Mouse (Mus musculus) forebrain, embryonic 15.5 days (tissue): ENCODE measurements around the gene Ctrl. TPM values are rescaled to one million over a fixed set of nuclear protein-coding genes. Genes with fewer than 3 reads are reported as not detected.
"Not testable (repeated sequence)": the region's sequence is repeated elsewhere in the genome, so short reads cannot be mapped to it uniquely, and the experiment has no call there.

ENCODE experiments used
- ATAC-seq: fragments of 200-750 bp; cut with Nextera tagmentation; replicated peaks from 2 replicates; pipeline ENCODE4 v1.8.0; 2017; ENCODE audit warnings: mild to moderate bottlenecking, moderate TSS enrichment, moderate library complexity
- H3K27ac ChIP-seq: fragments of 300-500 bp; sonication (generic); replicated peaks from 2 replicates; pipeline ENCODE4 v1.5.1; 2015; ENCODE audit warnings: mild to moderate bottlenecking, inconsistent platforms
- H3K27me3 ChIP-seq: fragments of 300-500 bp; sonication (generic); 2 replicates; pipeline ENCODE4 v1.6.1; 2015; ENCODE audit warnings: inconsistent platforms
- H3K36me3 ChIP-seq: fragments of 300-500 bp; sonication (generic); 2 replicates; pipeline ENCODE4 v1.6.1; 2015; ENCODE audit warnings: mild to moderate bottlenecking, inconsistent platforms
- H3K4me1 ChIP-seq: fragments of 300-500 bp; sonication (generic); 2 replicates; pipeline ENCODE4 v1.6.1; 2015; ENCODE audit warnings: inconsistent platforms
- H3K4me2 ChIP-seq: fragments of 300-500 bp; sonication (generic); replicated peaks from 2 replicates; pipeline ENCODE4 v1.6.1; 2015; ENCODE audit warnings: mild to moderate bottlenecking, inconsistent platforms
- H3K4me3 ChIP-seq: fragments of 300-500 bp; sonication (generic); 2 replicates; pipeline ENCODE4 v1.5.1; 2015; ENCODE audit warnings: mild to moderate bottlenecking, inconsistent platforms
- H3K9ac ChIP-seq: fragments of 300-500 bp; sonication (generic); replicated peaks from 2 replicates; pipeline ENCODE4 v1.6.1; 2015; ENCODE audit warnings: mild to moderate bottlenecking, inconsistent platforms
- H3K9me3 ChIP-seq: fragments of 300-500 bp; sonication (generic); 2 replicates; pipeline ENCODE4 v1.6.1; 2016; ENCODE audit warnings: inconsistent platforms
- WGBS: fragments of 180-500 bp; shearing (Covaris S2); methylation state at CpG from one replicate; pipeline ENCODE4 v1.1.7; 2015; ENCODE audit warnings: mixed read lengths; 5-methylcytosine and 5-hydroxymethylcytosine counted together
- polyA plus RNA-seq: library from polyadenylated mRNA; unstranded; fragments of >200 nt; fragmentation: Nextera tagmentation; extraction: Ambion mirVana; gene quantifications from 2 replicates; pipeline ENCODE4 v1.2.1, GENCODE M21; 2015

Gene Ctrl
- 2.0 and 2.2 TPM in 2 replicates for polyA plus RNA-seq

GRCm38 (mm10) chr8:105933762-105934161 lies at the start of gene Ctrl:
Ctrl (minus strand) TSS chr8:105933862.
- WGBS, result 98% methylated on average over 2 of the region's 2 CpGs
- Histone ChIP-seq H3K4me3 (no peak within 1 kb of the TSS), H3K4me2 (no peak within 1 kb of the TSS), H3K27me3 (no peaks in the 10 kb centered on the region), H3K27ac (no peak within 1 kb of the TSS), H3K9me3 (no peaks in the 10 kb centered on the region), H3K36me3 (peaks cover 4% of the 10 kb centered on the region; the same call in 1 of the 2 replicates), H3K9ac (no peak within 1 kb of the TSS), H3K4me1 (peaks cover 27% of the 10 kb centered on the region)
- no peak for ATAC-seq

DNA sequence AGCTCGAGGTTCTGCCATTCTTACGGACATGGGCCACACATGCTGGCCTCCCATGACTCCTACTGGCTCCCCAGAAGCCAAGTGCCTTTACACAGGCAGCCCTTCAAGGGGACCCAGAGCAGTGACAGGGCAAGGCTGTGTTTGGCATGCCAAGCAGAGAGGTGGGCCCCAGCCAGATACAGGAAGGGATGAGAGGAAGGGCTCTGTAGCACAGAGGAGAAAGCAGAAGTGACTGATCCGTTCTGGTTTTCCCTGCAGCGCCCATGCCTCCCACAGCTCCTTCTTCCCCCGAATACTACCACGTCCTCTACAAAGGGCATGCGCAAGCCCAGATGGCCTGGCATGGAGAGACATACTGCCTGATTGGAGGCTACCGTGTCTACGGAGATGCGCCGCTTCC lies 49.7 kb upstream of the Ctrl start:
- H3K4me2 ChIP-seq, H3K27ac ChIP-seq, H3K9ac ChIP-seq, H3K9me3 ChIP-seq, H3K4me1 ChIP-seq, H3K36me3 ChIP-seq, H3K27me3 ChIP-seq, ATAC-seq, H3K4me3 ChIP-seq: not testable (repeated sequence)
- 83% methylated on average over 11 of the region's 11 CpGs for WGBS

DNA sequence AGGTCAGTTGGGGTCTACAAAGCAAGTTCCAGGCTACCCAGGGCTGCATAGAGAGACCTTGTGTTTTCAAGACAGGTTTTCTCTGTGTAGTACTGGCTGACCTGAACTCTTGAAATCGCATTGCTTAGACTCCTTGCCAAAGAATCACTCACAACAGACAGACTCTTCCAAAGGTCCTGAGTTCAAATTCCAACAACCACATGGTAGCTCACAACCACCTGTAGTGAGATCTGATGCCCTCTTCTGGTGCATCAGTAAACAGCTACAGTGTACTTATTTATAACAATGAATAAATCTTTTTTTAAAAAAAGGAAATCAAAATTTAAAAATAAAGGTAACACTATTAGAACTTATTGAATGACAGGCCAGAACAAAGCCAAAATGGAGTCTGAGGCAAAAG lies 47.5 kb upstream of the Ctrl start:
- WGBS, result 90% methylated on average over 1 of the region's 1 CpGs
- H3K4me2 ChIP-seq, result no peak overlapping the region
- H3K36me3 ChIP-seq, result no peaks in the 10 kb centered on the region
- no peak overlapping the region for H3K4me3 ChIP-seq
- no peak overlapping the region for H3K27ac ChIP-seq
- no peaks in the 10 kb centered on the region for H3K4me1 ChIP-seq
- no peaks in the 10 kb centered on the region for H3K27me3 ChIP-seq
- no peak overlapping the region for H3K9ac ChIP-seq
- no peaks in the 10 kb centered on the region for H3K9me3 ChIP-seq
- no peak for ATAC-seq

DNA sequence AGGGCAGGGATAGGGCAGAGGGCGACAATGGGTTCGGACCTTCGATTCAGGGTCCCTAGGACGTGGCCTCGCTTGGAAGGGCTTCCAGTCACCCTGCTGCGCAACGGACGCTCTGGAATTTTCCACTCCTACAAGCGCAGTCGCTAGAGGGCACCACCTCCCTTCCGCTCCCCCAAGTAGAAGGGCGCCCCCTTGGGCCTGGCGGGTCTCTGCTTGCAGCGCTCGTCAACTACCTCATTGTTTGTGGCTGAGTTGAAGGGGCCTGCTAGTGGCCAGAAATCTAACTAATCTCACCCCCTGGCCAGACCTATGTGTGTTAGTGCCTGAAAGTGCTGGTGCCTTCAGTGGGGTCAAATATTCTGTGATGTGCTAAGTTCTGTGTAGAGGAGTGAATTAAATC lies 45.7 kb upstream of the Ctrl start, which contains the start of gene Dpep3:
TSS of gene Dpep3 (minus strand) at position 105 of the 400 bp plus-strand sequence.
- ATAC-seq, result no peak
- Histone ChIP-seq H3K9me3 (no peaks in the 10 kb centered on the region), H3K36me3 (no peaks in the 10 kb centered on the region), H3K4me2 (no peak within 1 kb of the TSS), H3K4me3 (no peak within 1 kb of the TSS), H3K4me1 (no peaks in the 10 kb centered on the region), H3K27ac (no peak within 1 kb of the TSS), H3K27me3 (no peaks in the 10 kb centered on the region), H3K9ac (no peak within 1 kb of the TSS)
- WGBS, result 92% methylated on average over 15 of the region's 15 CpGs

- H3K4me1 ChIP-seq, result no peaks in the 10 kb centered on the region
- 61% methylated on average over 7 of the region's 7 CpGs for WGBS
- no peak overlapping the region for H3K27ac ChIP-seq
- H3K27me3 ChIP-seq, result no peaks in the 10 kb centered on the region
- H3K36me3 ChIP-seq, result no peaks in the 10 kb centered on the region
- ATAC-seq, result no peak
- no peaks in the 10 kb centered on the region for H3K9me3 ChIP-seq
- H3K9ac ChIP-seq, result no peak overlapping the region
- H3K4me3 ChIP-seq, result no peak overlapping the region
- no peak overlapping the region for H3K4me2 ChIP-seq
Measured at GRCm38 (mm10) chr8:105975363-105975762, 41.7 kb upstream of the Ctrl start.

DNA sequence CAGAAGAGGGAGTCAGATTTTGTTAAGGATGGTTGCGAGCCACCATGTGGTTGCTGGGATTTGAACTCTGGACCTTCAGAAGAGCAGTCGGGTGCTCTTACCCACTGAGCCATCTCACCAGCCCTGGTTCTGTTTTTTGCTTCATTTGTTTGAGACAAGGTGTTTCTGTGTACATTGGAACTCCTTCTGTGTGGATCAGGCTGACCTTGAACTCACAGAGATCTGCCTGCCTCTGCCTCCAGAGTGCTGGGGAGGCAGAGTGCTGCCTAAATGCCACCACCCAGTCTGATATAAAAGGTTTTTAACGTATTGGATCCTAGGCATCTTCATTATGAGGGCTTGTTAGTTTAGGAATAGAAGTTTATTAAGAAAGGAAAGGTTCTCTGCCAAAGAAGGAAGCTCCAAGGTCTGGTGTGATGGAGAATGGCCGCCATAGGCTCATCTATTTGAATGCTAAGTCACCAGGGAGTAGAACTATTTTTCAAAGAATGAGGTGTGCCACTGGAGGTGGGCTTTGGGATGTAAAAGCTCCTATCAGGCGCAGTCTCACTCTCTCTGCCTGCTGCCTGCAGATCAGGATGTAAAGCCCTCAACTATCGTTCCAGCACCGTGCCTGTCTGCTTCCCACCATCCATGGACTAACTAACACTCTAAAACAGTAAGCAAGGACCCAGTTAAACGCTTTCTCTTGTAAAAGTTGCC lies 37.5 kb upstream of the Ctrl start:
- Histone ChIP-seq H3K27ac (no peak overlapping the region), H3K36me3 (no peaks in the 10 kb centered on the region), H3K27me3 (peaks cover 16% of the 10 kb centered on the region; the same call in 1 of the 2 replicates), H3K9ac (no peak overlapping the region), H3K4me3 (no peak overlapping the region), H3K4me2 (no peak overlapping the region), H3K9me3 (no peaks in the 10 kb centered on the region), H3K4me1 (peaks cover 10% of the 10 kb centered on the region)
- ATAC-seq, result no peak
- WGBS, result 75% methylated on average over 8 of the region's 8 CpGs

DNA sequence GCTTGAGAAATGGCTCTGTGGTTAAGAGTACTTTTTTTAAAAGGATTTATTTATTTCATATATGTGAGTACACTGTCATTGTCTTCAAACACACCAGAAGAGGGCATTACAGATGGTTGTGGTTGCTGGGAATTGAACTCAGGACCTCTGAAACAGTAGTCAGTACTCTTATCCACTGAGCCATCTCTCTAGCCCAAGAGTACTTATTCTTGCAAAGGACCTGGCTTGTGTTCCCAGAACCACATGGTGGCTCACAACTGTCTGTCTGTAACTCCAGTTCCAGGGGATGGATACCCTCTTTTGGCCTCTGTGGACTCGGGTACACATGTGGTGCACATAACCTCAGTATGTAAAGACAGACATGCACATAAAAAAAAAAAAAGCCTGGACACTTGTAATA lies 35.7 kb upstream of the Ctrl start:
- H3K9me3 ChIP-seq, result no peaks in the 10 kb centered on the region
- no peak overlapping the region for H3K4me2 ChIP-seq
- peaks cover 24% of the 10 kb centered on the region for H3K27me3 ChIP-seq
- H3K27ac ChIP-seq, result no peak overlapping the region
- no peaks in the 10 kb centered on the region for H3K36me3 ChIP-seq
- no peak for ATAC-seq
- H3K9ac ChIP-seq, result no peak overlapping the region
- H3K4me3 ChIP-seq, result no peak overlapping the region
- peaks cover 20% of the 10 kb centered on the region for H3K4me1 ChIP-seq
- WGBS, result 69% methylated on average over 1 of the region's 1 CpGs

DNA sequence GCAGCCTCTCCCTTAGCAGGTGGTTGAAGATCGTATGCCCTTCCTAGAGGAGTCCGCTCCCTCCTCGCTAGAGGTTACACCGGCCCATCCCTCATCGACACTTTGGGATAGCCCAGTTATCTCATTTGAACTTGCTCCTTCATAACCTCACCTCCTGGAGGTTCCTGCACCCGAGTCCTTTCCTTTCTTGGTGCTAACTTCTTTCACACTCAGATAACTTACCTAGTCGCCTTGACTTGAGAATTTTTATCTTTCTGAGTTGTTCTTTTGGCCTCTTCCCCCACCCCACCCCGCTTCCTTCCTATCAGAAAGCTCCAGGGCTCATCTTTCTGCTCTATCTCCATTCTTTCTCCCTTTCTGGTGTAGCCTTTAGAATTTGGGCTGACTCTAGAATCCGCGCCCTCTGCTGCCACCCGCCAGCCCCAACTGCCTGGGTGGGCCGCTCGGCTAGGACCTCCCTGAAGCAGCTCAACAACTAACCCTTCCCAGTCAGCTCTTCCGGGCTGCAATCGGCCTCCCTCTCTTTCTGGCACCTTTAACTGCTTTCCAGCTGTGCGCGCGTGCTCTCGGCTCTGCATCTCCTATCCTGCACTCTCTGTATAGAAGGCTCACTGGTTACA lies 33.1 kb upstream of the Ctrl start:
- 7% methylated on average over 19 of the region's 19 CpGs for WGBS
- Histone ChIP-seq H3K27me3 (peaks cover 25% of the 10 kb centered on the region), H3K27ac (no peak overlapping the region), H3K4me2 (peak overlapping the region; percentile 62; the same call in 1 of the 2 replicates), H3K4me3 (no peak overlapping the region; the same call in 1 of the 2 replicates), H3K36me3 (no peaks in the 10 kb centered on the region), H3K4me1 (peaks cover 20% of the 10 kb centered on the region), H3K9me3 (no peaks in the 10 kb centered on the region), H3K9ac (no peak overlapping the region)
- no peak for ATAC-seq

DNA sequence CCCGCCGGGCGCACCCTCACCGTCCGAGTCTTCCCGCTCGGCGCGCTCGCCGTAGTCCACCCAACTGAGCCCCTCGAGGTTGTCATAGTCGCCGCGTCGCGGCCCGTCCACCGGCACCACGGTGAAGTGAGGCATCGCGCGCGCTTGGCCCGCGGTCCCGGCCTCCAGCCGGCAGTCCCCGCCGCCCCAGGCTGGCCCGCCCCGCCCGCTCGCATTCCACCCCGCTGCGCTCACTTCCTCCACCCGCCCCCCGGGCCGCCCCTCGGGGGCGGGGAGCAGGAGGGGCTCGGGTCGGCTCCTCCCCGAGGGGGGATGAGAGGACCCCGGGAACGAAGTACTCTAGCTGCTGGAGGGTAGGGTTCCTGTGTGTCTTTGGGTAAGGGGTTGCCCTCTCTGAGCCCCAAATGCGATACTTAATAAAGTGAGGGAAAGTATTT lies 32.3 kb upstream of the Ctrl start, which contains the start of gene Slc12a4:
TSS of gene Slc12a4 (minus strand) at position 193 of the 437 bp plus-strand sequence.
- Histone ChIP-seq H3K9ac (peak within 1 kb of the TSS; percentile 43), H3K27ac (0 out of 2 replicates have a peak within 1 kb of the TSS, but pooled peaks have one; percentile 5), H3K4me3 (peak within 1 kb of the TSS; percentile 57), H3K9me3 (no peaks in the 10 kb centered on the region), H3K27me3 (peaks cover 25% of the 10 kb centered on the region), H3K4me2 (peak within 1 kb of the TSS; percentile 62), H3K4me1 (peaks cover 20% of the 10 kb centered on the region), H3K36me3 (no peaks in the 10 kb centered on the region)
- under 1% methylated on average over 44 of the region's 47 CpGs for WGBS
- peak; percentile 82 for ATAC-seq

DNA sequence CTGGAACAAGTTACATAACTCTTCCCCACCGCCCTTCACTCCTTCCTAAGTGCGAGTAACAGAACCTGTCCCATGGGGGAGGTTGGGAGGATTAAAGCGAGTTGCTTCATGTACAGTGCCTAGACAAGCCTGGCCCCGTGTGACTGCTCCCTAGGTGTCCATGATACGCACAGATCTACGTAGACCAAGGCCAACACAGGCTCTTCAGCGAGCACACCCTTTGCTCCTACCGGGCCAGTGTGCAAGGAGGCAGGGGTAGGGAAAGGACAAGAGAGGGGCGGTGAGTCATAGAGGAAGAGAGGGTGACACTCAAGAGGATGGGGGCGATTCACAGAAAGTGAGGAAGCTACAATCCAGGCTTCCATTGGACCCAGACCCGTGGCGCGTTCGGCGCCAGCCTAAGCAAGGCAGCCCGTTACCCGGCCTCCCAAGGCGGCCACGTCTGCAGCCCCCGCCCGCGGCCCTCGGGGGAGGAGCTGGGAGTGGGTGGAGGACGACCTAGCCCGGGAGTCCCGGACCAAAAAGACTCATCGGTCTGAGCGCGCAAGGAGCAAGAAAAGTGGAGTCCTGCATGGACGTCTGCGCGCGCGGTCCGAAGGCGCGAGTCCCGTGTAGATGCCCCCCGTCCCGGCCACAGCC lies 31.7 kb upstream of the Ctrl start:
- WGBS, result 3% methylated on average over 40 of the region's 40 CpGs
- H3K36me3 ChIP-seq, result no peaks in the 10 kb centered on the region
- H3K4me3 ChIP-seq, result peak overlapping the region; percentile 57
- peaks cover 25% of the 10 kb centered on the region for H3K27me3 ChIP-seq
- peak overlapping the region; percentile 62 for H3K4me2 ChIP-seq
- peak overlapping the region; percentile 43 for H3K9ac ChIP-seq
- no peaks in the 10 kb centered on the region for H3K9me3 ChIP-seq
- H3K27ac ChIP-seq, result 0 out of 2 replicates have a peak overlapping the region, but pooled peaks have one; percentile 5
- peak; percentile 74 for ATAC-seq
- H3K4me1 ChIP-seq, result peaks cover 20% of the 10 kb centered on the region

DNA sequence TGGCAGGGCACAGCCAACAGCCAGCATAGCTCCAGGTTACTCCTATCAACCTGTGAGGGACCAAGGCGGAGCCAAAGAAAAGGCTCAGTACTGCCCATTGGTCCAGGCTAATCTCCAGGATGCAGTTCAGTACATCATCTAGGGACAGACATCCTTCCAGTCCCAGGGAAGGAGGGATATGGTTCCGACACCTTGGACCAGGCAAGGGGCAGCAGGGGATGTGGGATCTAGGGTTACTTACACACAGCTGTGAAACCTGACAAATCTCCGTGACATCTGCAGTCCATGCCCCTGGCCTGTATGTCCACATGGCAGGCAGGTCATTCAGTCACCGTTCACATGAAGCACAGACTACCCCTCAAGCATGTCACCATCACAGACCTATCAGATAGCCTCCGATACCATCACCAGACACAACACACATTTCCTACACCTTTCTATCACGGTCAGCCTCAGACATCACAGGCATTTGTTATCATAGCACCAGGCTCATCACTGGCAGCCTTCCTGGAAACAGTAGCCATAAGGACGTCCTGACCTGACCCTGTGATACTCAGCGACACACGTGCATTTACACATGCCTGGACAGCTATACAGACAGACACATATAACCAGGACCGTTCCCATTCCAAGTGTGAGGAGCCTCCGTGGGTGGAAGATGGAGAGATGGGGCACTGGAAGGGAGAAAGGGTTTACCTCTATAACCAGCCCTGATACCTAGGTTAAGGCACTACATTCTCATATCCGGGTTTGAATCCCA lies 31.0 kb upstream of the Ctrl start:
- peak overlapping the region; percentile 62 for H3K4me2 ChIP-seq
- no peak overlapping the region for H3K9ac ChIP-seq
- 71% methylated on average over 12 of the region's 12 CpGs for WGBS
- no peaks in the 10 kb centered on the region for H3K9me3 ChIP-seq
- H3K4me1 ChIP-seq, result peaks cover 20% of the 10 kb centered on the region
- no peak for ATAC-seq
- no peaks in the 10 kb centered on the region for H3K36me3 ChIP-seq
- H3K27me3 ChIP-seq, result peaks cover 25% of the 10 kb centered on the region
- peak overlapping the region; percentile 57 for H3K4me3 ChIP-seq
- no peak overlapping the region for H3K27ac ChIP-seq
